Mouse (Mus musculus) hindbrain, embryonic 15.5 days (tissue): ENCODE results near the gene Phgr1. TPM values are rescaled to one million over a fixed set of nuclear protein-coding genes. Genes with fewer than 3 reads are reported as not detected.

Source experiments
- ATAC-seq: fragments of 200-750 bp; cut with Nextera tagmentation; 2 replicates; pipeline ENCODE4 v1.8.0; 2017; ENCODE audit warnings: low read depth, moderate number of reproducible peaks, moderate TSS enrichment; ENCODE audit not compliant: low FRiP score
- H3K27ac ChIP-seq: fragments of 300-500 bp; sonication (generic); replicated peaks from 2 replicates; pipeline ENCODE4 v1.5.1; 2015; ENCODE audit warnings: mild to moderate bottlenecking, inconsistent platforms
- H3K27me3 ChIP-seq: fragments of 300-500 bp; sonication (generic); 2 replicates; pipeline ENCODE4 v1.6.1; 2015; ENCODE audit warnings: control low read depth, inconsistent platforms
- H3K36me3 ChIP-seq: fragments of 300-500 bp; sonication (generic); 2 replicates; pipeline ENCODE4 v1.6.1; 2015; ENCODE audit warnings: control low read depth, inconsistent platforms
- H3K4me1 ChIP-seq: fragments of 300-500 bp; sonication (generic); replicated peaks from 2 replicates; pipeline ENCODE4 v1.6.1; 2015; ENCODE audit warnings: control low read depth, inconsistent platforms
- H3K4me2 ChIP-seq: fragments of 300-500 bp; sonication (generic); 2 replicates; pipeline ENCODE4 v1.6.1; 2015; ENCODE audit warnings: moderate library complexity, mild to moderate bottlenecking, inconsistent platforms
- H3K4me3 ChIP-seq: fragments of 300-500 bp; sonication (generic); 2 replicates; pipeline ENCODE4 v1.5.1; 2015; ENCODE audit warnings: mild to moderate bottlenecking, inconsistent platforms
- H3K9ac ChIP-seq: fragments of 300-500 bp; sonication (generic); 2 replicates; pipeline ENCODE4 v1.6.1; 2015; ENCODE audit warnings: inconsistent platforms
- H3K9me3 ChIP-seq: fragments of 300-500 bp; sonication (generic); 2 replicates; pipeline ENCODE4 v1.6.1; 2016; ENCODE audit warnings: control low read depth, inconsistent platforms
- WGBS: fragments of 180-500 bp; shearing (Covaris S2); methylation state at CpG from one replicate; pipeline ENCODE4 v1.1.7; 2015; 5-methylcytosine and 5-hydroxymethylcytosine counted together
- polyA plus RNA-seq: library from polyadenylated mRNA; unstranded; fragments of >200 nt; fragmentation: Nextera tagmentation; extraction: Ambion mirVana; gene quantifications from 2 replicates; pipeline ENCODE4 v1.2.1, GENCODE M21; 2015

The Phgr1 gene
- not detected in 2 replicates for polyA plus RNA-seq

GRCm38 (mm10) chr2:118772158-118772874, at the start of gene Phgr1:
Gene Phgr1 (plus strand): TSS chr2:118772769.
- Histone ChIP-seq H3K27me3 (no peaks in the 10 kb centered on the region), H3K27ac (no peak within 1 kb of the TSS), H3K4me2 (no peak within 1 kb of the TSS), H3K36me3 (no peaks in the 10 kb centered on the region), H3K9ac (no peak within 1 kb of the TSS), H3K4me1 (peaks cover 12% of the 10 kb centered on the region; the same call in 1 of the 2 replicates), H3K9me3 (no peaks in the 10 kb centered on the region), H3K4me3 (no peak within 1 kb of the TSS)
- WGBS: 85% methylated on average over 6 of the region's 6 CpGs
- no peak for ATAC-seq

- H3K4me3 ChIP-seq: no peak overlapping the region
- WGBS: 84% methylated on average over 15 of the region's 15 CpGs
- no peak for ATAC-seq
- no peak overlapping the region for H3K27ac ChIP-seq
- no peaks in the 10 kb centered on the region; the same call in 1 of the 2 replicates for H3K4me1 ChIP-seq
- 0 out of 2 replicates have a peak, but pooled peaks cover 6% of the 10 kb centered on the region for H3K27me3 ChIP-seq
- H3K4me2 ChIP-seq: no peak overlapping the region
- H3K36me3 ChIP-seq: no peaks in the 10 kb centered on the region
- H3K9ac ChIP-seq: no peak overlapping the region
- no peaks in the 10 kb centered on the region for H3K9me3 ChIP-seq
These were observed 48.7 kb upstream of the Phgr1 start for GRCm38 (mm10) chr2:118723693-118724486.

- H3K36me3 ChIP-seq: no peaks in the 10 kb centered on the region
- no peak overlapping the region for H3K9ac ChIP-seq
- H3K27me3 ChIP-seq: 0 out of 2 replicates have a peak, but pooled peaks cover 6% of the 10 kb centered on the region
- no peak for ATAC-seq
- H3K4me1 ChIP-seq: no peaks in the 10 kb centered on the region; the same call in 1 of the 2 replicates
- H3K4me3 ChIP-seq: no peak overlapping the region
- H3K4me2 ChIP-seq: no peak overlapping the region
- H3K27ac ChIP-seq: no peak overlapping the region
- 91% methylated on average over 4 of the region's 4 CpGs for WGBS
- no peaks in the 10 kb centered on the region for H3K9me3 ChIP-seq
These were observed 47.1 kb upstream of the Phgr1 start for GRCm38 (mm10) chr2:118725511-118725910.

GRCm38 (mm10) chr2:118726873-118727272, 45.7 kb upstream of the Phgr1 start:
- H3K27ac ChIP-seq: no peak overlapping the region
- no peaks in the 10 kb centered on the region for H3K36me3 ChIP-seq
- 0 out of 2 replicates have a peak, but pooled peaks cover 10% of the 10 kb centered on the region for H3K27me3 ChIP-seq
- no peak overlapping the region for H3K4me3 ChIP-seq
- no peaks in the 10 kb centered on the region; the same call in 1 of the 2 replicates for H3K4me1 ChIP-seq
- no peaks in the 10 kb centered on the region for H3K9me3 ChIP-seq
- H3K4me2 ChIP-seq: no peak overlapping the region
- no peak for ATAC-seq
- H3K9ac ChIP-seq: no peak overlapping the region
- WGBS: 91% methylated on average over 2 of the region's 2 CpGs

GRCm38 (mm10) chr2:118727911-118728310, 44.7 kb upstream of the Phgr1 start:
- Histone ChIP-seq H3K27ac (no peak overlapping the region), H3K4me1 (no peaks in the 10 kb centered on the region; the same call in 1 of the 2 replicates), H3K4me3 (no peak overlapping the region), H3K27me3 (0 out of 2 replicates have a peak, but pooled peaks cover 10% of the 10 kb centered on the region), H3K9me3 (no peaks in the 10 kb centered on the region), H3K9ac (no peak overlapping the region), H3K36me3 (no peaks in the 10 kb centered on the region), H3K4me2 (no peak overlapping the region)
- ATAC-seq: 0 out of 2 replicates have a peak, but pooled peaks have one; percentile 21
- 36% methylated on average over 9 of the region's 9 CpGs for WGBS

GRCm38 (mm10) chr2:118728337-118728736, 44.2 kb upstream of the Phgr1 start, which contains the start of gene Plcb2:
Gene Plcb2 (minus strand): TSS chr2:118728438.
- ATAC-seq: 0 out of 2 replicates have a peak, but pooled peaks have one; percentile 14
- no peak within 1 kb of the TSS for H3K4me2 ChIP-seq
- no peak within 1 kb of the TSS for H3K27ac ChIP-seq
- no peak within 1 kb of the TSS for H3K4me3 ChIP-seq
- no peaks in the 10 kb centered on the region for H3K36me3 ChIP-seq
- no peaks in the 10 kb centered on the region for H3K9me3 ChIP-seq
- H3K27me3 ChIP-seq: 0 out of 2 replicates have a peak, but pooled peaks cover 10% of the 10 kb centered on the region
- no peak within 1 kb of the TSS for H3K9ac ChIP-seq
- no peaks in the 10 kb centered on the region; the same call in 1 of the 2 replicates for H3K4me1 ChIP-seq
- WGBS: 22% methylated on average over 7 of the region's 7 CpGs

- no peaks in the 10 kb centered on the region; the same call in 1 of the 2 replicates for H3K4me1 ChIP-seq
- no peak overlapping the region for H3K9ac ChIP-seq
- no peaks in the 10 kb centered on the region for H3K36me3 ChIP-seq
- 55% methylated on average over 4 of the region's 4 CpGs for WGBS
- no peak overlapping the region for H3K4me3 ChIP-seq
- no peaks in the 10 kb centered on the region for H3K9me3 ChIP-seq
- H3K27me3 ChIP-seq: 0 out of 2 replicates have a peak, but pooled peaks cover 10% of the 10 kb centered on the region
- no peak overlapping the region for H3K4me2 ChIP-seq
- H3K27ac ChIP-seq: no peak overlapping the region
- no peak for ATAC-seq
These were observed 43.4 kb upstream of the Phgr1 start for GRCm38 (mm10) chr2:118729194-118729593.

- no peak overlapping the region for H3K9ac ChIP-seq
- H3K4me2 ChIP-seq: no peak overlapping the region
- no peaks in the 10 kb centered on the region for H3K36me3 ChIP-seq
- 0 out of 2 replicates have a peak, but pooled peaks cover 10% of the 10 kb centered on the region for H3K27me3 ChIP-seq
- 30% methylated on average over 8 of the region's 8 CpGs for WGBS
- H3K27ac ChIP-seq: no peak overlapping the region
- H3K4me3 ChIP-seq: no peak overlapping the region
- ATAC-seq: no peak
- H3K9me3 ChIP-seq: no peaks in the 10 kb centered on the region
- no peaks in the 10 kb centered on the region; the same call in 1 of the 2 replicates for H3K4me1 ChIP-seq
These were observed 42.5 kb upstream of the Phgr1 start for GRCm38 (mm10) chr2:118729816-118730621.

GRCm38 (mm10) chr2:118730622-118730915, 42.0 kb upstream of the Phgr1 start:
- Histone ChIP-seq H3K27me3 (peaks cover 12% of the 10 kb centered on the region; the same call in 1 of the 2 replicates), H3K9me3 (no peaks in the 10 kb centered on the region), H3K27ac (no peak overlapping the region), H3K4me3 (no peak overlapping the region), H3K9ac (no peak overlapping the region), H3K4me1 (no peaks in the 10 kb centered on the region; the same call in 1 of the 2 replicates), H3K36me3 (no peaks in the 10 kb centered on the region), H3K4me2 (no peak overlapping the region)
- WGBS: 9% methylated on average over 3 of the region's 3 CpGs
- no peak for ATAC-seq

- no peaks in the 10 kb centered on the region; the same call in 1 of the 2 replicates for H3K4me1 ChIP-seq
- H3K27ac ChIP-seq: no peak overlapping the region
- 88% methylated on average over 5 of the region's 5 CpGs for WGBS
- no peak overlapping the region for H3K9ac ChIP-seq
- H3K4me3 ChIP-seq: no peak overlapping the region
- no peak for ATAC-seq
- peaks cover 12% of the 10 kb centered on the region; the same call in 1 of the 2 replicates for H3K27me3 ChIP-seq
- no peaks in the 10 kb centered on the region for H3K9me3 ChIP-seq
- no peak overlapping the region for H3K4me2 ChIP-seq
- H3K36me3 ChIP-seq: no peaks in the 10 kb centered on the region
These were observed 40.6 kb upstream of the Phgr1 start for GRCm38 (mm10) chr2:118731981-118732380.

- Histone ChIP-seq H3K9me3 (no peaks in the 10 kb centered on the region), H3K27ac (no peak overlapping the region), H3K4me1 (no peaks in the 10 kb centered on the region; the same call in 1 of the 2 replicates), H3K9ac (no peak overlapping the region), H3K27me3 (peaks cover 8% of the 10 kb centered on the region; the same call in 1 of the 2 replicates), H3K36me3 (no peaks in the 10 kb centered on the region), H3K4me3 (no peak overlapping the region), H3K4me2 (no peak overlapping the region)
- no peak for ATAC-seq
- 57% methylated on average over 5 of the region's 5 CpGs for WGBS
These were observed 39.2 kb upstream of the Phgr1 start for GRCm38 (mm10) chr2:118733341-118733740.
